7 mouse cellular contexts compared by ENCODE assay signal in genomic region chr3:20729776-20730175, GRCm38 (mm10).
DNase-seq lines count a peak whose midpoint lies in the region; ATAC-seq and TF ChIP-seq lines count a peak whose summit lies in the region.
"Not testable (repeated sequence)": the region's sequence is repeated elsewhere in the genome, so short reads cannot be mapped to it uniquely, and the experiment has no call there.

No protein-coding gene starts in this region.

- not testable (repeated sequence) for H3K36me3 ChIP-seq in CH12.LX (replicated peaks in 1 of 2; ENCODE audit: control insufficient read depth in 1 of 2, insufficient read depth in 1 of 2, low read length in 1 of 2); ES-E14 (ENCODE audit: control insufficient read depth, insufficient read depth, low read length, poor library complexity, severe bottlenecking); lung, embryonic 14.5 days (ENCODE audit: insufficient read depth)

- not testable (repeated sequence) for H3K9ac ChIP-seq in CH12.LX (ENCODE audit: insufficient read depth, low read depth); ES-E14 (ENCODE audit: insufficient read depth, low read depth, low read length, poor library complexity, severe bottlenecking); lung, embryonic 14.5 days

- peaks cover 2 to 17% of the 10 kb centered on the region in 2 experiments; a peak in 2 of 4 replicates for H3K4me1 ChIP-seq in CH12.LX (ENCODE audit: control insufficient read depth in 1 of 2, insufficient read depth in 2 of 2)
- H3K4me1 ChIP-seq in ES-E14 (ENCODE audit: control insufficient read depth in 2 of 2, insufficient read depth in 2 of 2, low read length in 2 of 2, poor library complexity in 1 of 2); lung, embryonic 14.5 days (ENCODE audit: insufficient read depth): not testable (repeated sequence)

- not testable (repeated sequence) for ATAC-seq in lung, embryonic 14.5 days (ENCODE audit: insufficient read depth)

- H3K27ac ChIP-seq in CH12.LX (ENCODE audit: insufficient read depth, low read depth); ES-E14 (ENCODE audit: insufficient read depth, low read depth, low read length, poor library complexity, severe bottlenecking); lung, embryonic 14.5 days (ENCODE audit: low read depth): not testable (repeated sequence)

- in situ Hi-C loops in CH12.LX (cut with MboI; ENCODE audit: low pct_ligation_motif_present, low pct_unique_long_range_greater_than_20kb, low sequenced_read_pairs); ES-E14 (cut with MboI; ENCODE audit: low sequenced_read_pairs in 2 of 2, unreplicated experiment in 2 of 2): not testable (repeated sequence)

- not testable (repeated sequence) for TF ChIP-seq CTCF in CH12.LX (conservative IDR thresholded peaks at IDR 0.05 in 1 of 2, IDR thresholded peaks at IDR 0.05 in 1 of 2; ENCODE audit: low read depth in 2 of 2, low read length in 2 of 2); lung, embryonic 14.5 days (IDR thresholded peaks at IDR 0.05; ENCODE audit: low read depth)

- not testable (repeated sequence) for H3K79me2 ChIP-seq in CH12.LX (replicated peaks; ENCODE audit: control insufficient read depth, extremely low read depth, insufficient read depth, poor library complexity, severe bottlenecking)

- dilution Hi-C loops in CH12.LX (cut with MboI; ENCODE audit: extremely low pct_ligation_motif_present, extremely low pct_unique_long_range_greater_than_20kb, low sequenced_read_pairs): not testable (repeated sequence)

- H3K27me3 ChIP-seq in CH12.LX (replicated peaks); lung, embryonic 14.5 days (ENCODE audit: insufficient read depth, low read length): not testable (repeated sequence)

- DNase-seq in A20 (ENCODE audit: low read depth, low spot score) (peak; percentile 16), ES-CJ7 (ENCODE audit: low read depth, low spot score) (peak; percentile 39), ES-E14 (ENCODE audit: low read depth, low spot score) (peak; percentile 11), R1 (ENCODE audit: low read depth, low spot score) (peak; percentile 76), ZHBTc4 (ENCODE audit: low read depth, low spot score) (peak; percentile 50)
- DNase-seq in CH12.LX (ENCODE audit: extremely low read depth): not testable (repeated sequence)
- DNase-seq in lung, embryonic 14.5 days: peak; percentile 35

- not testable (repeated sequence) for TF ChIP-seq RAD21 in CH12.LX (IDR thresholded peaks at IDR 0.05; ENCODE audit: low read depth, low read length)

- TF ChIP-seq POLR2A in CH12.LX (IDR thresholded peaks at IDR 0.05; ENCODE audit: low read depth, low read length): not testable (repeated sequence)

- H3K4me2 ChIP-seq in CH12.LX (ENCODE audit: insufficient read depth, low read depth, poor library complexity, severe bottlenecking); lung, embryonic 14.5 days: not testable (repeated sequence)

- TF ChIP-seq EP300 in CH12.LX (IDR thresholded peaks at IDR 0.05; ENCODE audit: low read length): not testable (repeated sequence)

- not testable (repeated sequence) for H3K9me3 ChIP-seq in CH12.LX (replicated peaks; ENCODE audit: low read length); ES-E14 (ENCODE audit: control insufficient read depth, insufficient read depth, low read depth, low read length); lung, embryonic 14.5 days (ENCODE audit: low read depth, low read length)

- H3K4me3 ChIP-seq in CH12.LX (replicated peaks in 1 of 3; ENCODE audit: low read depth in 2 of 3, low read length in 2 of 3, poor library complexity in 1 of 3); ES-E14 (ENCODE audit: insufficient read depth in 1 of 2, low read depth in 1 of 2, low read length in 2 of 2, poor library complexity in 1 of 2, severe bottlenecking in 1 of 2); lung, embryonic 14.5 days (ENCODE audit: low read depth, low read length): not testable (repeated sequence)

TF ChIP-seq in CH12.LX, 34 proteins besides CTCF, POLR2A, EP300 and RAD21:
- TF ChIP-seq ZNF384 (IDR thresholded peaks at IDR 0.05; ENCODE audit: low read depth, low read length): peak; percentile 65
